Mouse (Mus musculus): Measurements from ENCODE around the gene 2310034G01Rik.

2310034G01Rik gene

GRCm38 (mm10) chr19:46300294-46301045, 49.6 kb downstream of the 2310034G01Rik start:
- no peak for DNase-seq (ENCODE audit: low spot score in 2 of 2)

Measured in spleen, postnatal 4 days (tissue).